Mouse (Mus musculus) hindbrain, embryonic 13.5 days (tissue): Measurements from ENCODE around the gene Pck2. TPM values are rescaled to one million over a fixed set of nuclear protein-coding genes. Genes with fewer than 3 reads are reported as not detected.

Source experiments
- ATAC-seq: fragments of 200-750 bp; cut with Nextera tagmentation; 2 replicates; pipeline ENCODE4 v1.8.0; 2017; ENCODE audit warnings: moderate TSS enrichment; ENCODE audit not compliant: low FRiP score
- H3K27ac ChIP-seq: fragments of 300-500 bp; sonication (generic); 2 replicates; pipeline ENCODE4 v1.5.1; 2015; ENCODE audit warnings: inconsistent platforms, mild to moderate bottlenecking, moderate library complexity
- H3K27me3 ChIP-seq: fragments of 300-500 bp; sonication (generic); 2 replicates; pipeline ENCODE4 v1.6.1; 2015; ENCODE audit warnings: mild to moderate bottlenecking, inconsistent platforms
- H3K36me3 ChIP-seq: fragments of 300-500 bp; sonication (generic); 2 replicates; pipeline ENCODE4 v1.6.1; 2015; ENCODE audit warnings: mild to moderate bottlenecking, inconsistent platforms
- H3K4me1 ChIP-seq: fragments of 300-500 bp; sonication (generic); replicated peaks from 2 replicates; pipeline ENCODE4 v1.6.1; 2015; ENCODE audit warnings: inconsistent platforms
- H3K4me2 ChIP-seq: fragments of 300-500 bp; sonication (generic); 2 replicates; pipeline ENCODE4 v1.6.1; 2015; ENCODE audit warnings: inconsistent platforms, mild to moderate bottlenecking, moderate library complexity
- H3K4me3 ChIP-seq: fragments of 300-500 bp; sonication (generic); 2 replicates; pipeline ENCODE4 v1.5.1; 2015; ENCODE audit warnings: mild to moderate bottlenecking, inconsistent platforms
- H3K9ac ChIP-seq: fragments of 300-500 bp; sonication (generic); 2 replicates; pipeline ENCODE4 v1.6.1; 2015; ENCODE audit warnings: mild to moderate bottlenecking, inconsistent platforms
- H3K9me3 ChIP-seq: fragments of 300-500 bp; sonication (generic); 2 replicates; pipeline ENCODE4 v1.6.1; 2016; ENCODE audit warnings: inconsistent platforms
- WGBS: fragments of 180-500 bp; shearing (Covaris S2); methylation state at CpG from one replicate; pipeline ENCODE4 v1.1.7; 2015; 5-methylcytosine and 5-hydroxymethylcytosine counted together
- polyA plus RNA-seq: library from polyadenylated mRNA; unstranded; fragments of >200 nt; fragmentation: Nextera tagmentation; extraction: Ambion mirVana; gene quantifications from 2 replicates; pipeline ENCODE4 v1.2.1, GENCODE M21; 2015

The Pck2 gene
- polyA plus RNA-seq, 1 experiment from 2014 or later = 20.7 TPM

- H3K27me3 ChIP-seq = peaks cover 6% of the 10 kb centered on the region
- ATAC-seq = peak; percentile 29; the same call in 1 of the 2 replicates
- no peak overlapping the region for H3K27ac ChIP-seq
- peaks cover 8% of the 10 kb centered on the region; the same call in 1 of the 2 replicates for H3K36me3 ChIP-seq
- 56% methylated on average over 7 of the region's 7 CpGs for WGBS
- H3K9ac ChIP-seq = 0 out of 2 replicates have a peak overlapping the region, but pooled peaks have one; percentile 29
- H3K9me3 ChIP-seq = no peaks in the 10 kb centered on the region
- peaks cover 21% of the 10 kb centered on the region for H3K4me1 ChIP-seq
- H3K4me3 ChIP-seq = no peak overlapping the region
- no peak overlapping the region for H3K4me2 ChIP-seq
Measured at GRCm38 (mm10) chr14:55511037-55511436, 29.0 kb upstream of the Pck2 start.

DNA sequence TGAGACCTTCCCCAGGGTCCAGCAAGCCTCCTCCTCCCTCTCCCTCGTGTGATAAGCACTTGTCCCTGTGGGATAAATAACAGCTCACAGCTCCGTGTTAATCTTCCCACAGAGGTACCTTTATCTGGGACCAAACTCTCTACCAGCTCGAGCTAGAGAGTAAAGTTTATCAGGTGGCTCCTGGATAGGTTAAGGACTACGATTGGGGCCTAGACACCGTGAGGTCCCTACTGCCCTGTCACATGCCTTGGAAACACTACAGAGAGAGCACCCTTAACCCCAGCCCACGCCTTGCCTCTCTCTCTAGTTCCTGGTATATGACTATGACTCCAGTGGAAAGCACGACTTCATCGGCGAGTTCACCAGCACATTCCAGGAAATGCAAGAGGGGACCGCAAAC is 26.1 kb upstream of the Pck2 start:
- Histone ChIP-seq H3K36me3 (no peaks in the 10 kb centered on the region), H3K9me3 (no peaks in the 10 kb centered on the region), H3K27ac (no peak overlapping the region), H3K4me1 (peaks cover 28% of the 10 kb centered on the region), H3K4me3 (no peak overlapping the region), H3K9ac (no peak overlapping the region), H3K4me2 (no peak overlapping the region), H3K27me3 (peaks cover 6% of the 10 kb centered on the region)
- no peak for ATAC-seq
- 71% methylated on average over 10 of the region's 10 CpGs for WGBS

GRCm38 (mm10) chr14:55515846-55516245 is 24.2 kb upstream of the Pck2 start:
- no peak overlapping the region for H3K27ac ChIP-seq
- peaks cover 31% of the 10 kb centered on the region for H3K4me1 ChIP-seq
- ATAC-seq = no peak
- H3K4me2 ChIP-seq = no peak overlapping the region
- no peaks in the 10 kb centered on the region for H3K9me3 ChIP-seq
- no peak overlapping the region for H3K9ac ChIP-seq
- no peaks in the 10 kb centered on the region for H3K36me3 ChIP-seq
- H3K27me3 ChIP-seq = peaks cover 8% of the 10 kb centered on the region
- WGBS = 90% methylated on average over 4 of the region's 4 CpGs
- H3K4me3 ChIP-seq = no peak overlapping the region

DNA sequence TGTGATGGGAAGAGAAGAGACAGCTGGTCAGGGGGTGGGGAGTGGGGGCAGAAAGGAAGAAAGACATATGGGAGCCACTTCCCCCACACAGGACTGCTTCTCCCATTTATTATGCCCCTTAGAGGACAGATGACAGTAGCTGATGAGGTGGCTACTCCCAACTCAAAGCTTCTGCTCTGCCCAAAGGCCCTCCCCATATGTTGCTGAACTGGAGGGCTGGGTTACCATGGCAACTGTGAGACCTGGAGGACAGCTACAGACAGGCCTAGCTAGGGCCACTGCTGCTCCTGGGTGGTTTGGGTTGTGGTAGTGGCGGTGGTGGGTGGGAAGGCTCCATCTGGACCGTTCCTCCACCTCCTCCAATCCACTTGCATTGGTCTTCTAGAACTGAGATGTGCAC is 21.2 kb upstream of the Pck2 start:
- no peaks in the 10 kb centered on the region for H3K36me3 ChIP-seq
- ATAC-seq = peak; percentile 75
- 14% methylated on average over 2 of the region's 2 CpGs for WGBS

GRCm38 (mm10) chr14:55519604-55520003 is 20.5 kb upstream of the Pck2 start:
- peaks cover 28% of the 10 kb centered on the region for H3K27me3 ChIP-seq
- no peak overlapping the region for H3K4me2 ChIP-seq
- no peak overlapping the region; the same call in 1 of the 2 replicates for H3K9ac ChIP-seq
- peaks cover 26% of the 10 kb centered on the region for H3K4me1 ChIP-seq
- no peaks in the 10 kb centered on the region for H3K9me3 ChIP-seq
- 59% methylated on average over 4 of the region's 4 CpGs for WGBS
- ATAC-seq = no peak
- H3K4me3 ChIP-seq = no peak overlapping the region
- H3K36me3 ChIP-seq = no peaks in the 10 kb centered on the region
- peak overlapping the region; percentile 60 for H3K27ac ChIP-seq

More for the DNA sequence above, 21.2 kb upstream of the Pck2 start:
- no peak overlapping the region for H3K4me2 ChIP-seq
- no peak overlapping the region for H3K4me3 ChIP-seq
- peak overlapping the region; percentile 60 for H3K27ac ChIP-seq
- H3K27me3 ChIP-seq = peaks cover 24% of the 10 kb centered on the region; the same call in 1 of the 2 replicates
- peaks cover 26% of the 10 kb centered on the region for H3K4me1 ChIP-seq
- no peaks in the 10 kb centered on the region for H3K9me3 ChIP-seq
- H3K9ac ChIP-seq = no peak overlapping the region

DNA sequence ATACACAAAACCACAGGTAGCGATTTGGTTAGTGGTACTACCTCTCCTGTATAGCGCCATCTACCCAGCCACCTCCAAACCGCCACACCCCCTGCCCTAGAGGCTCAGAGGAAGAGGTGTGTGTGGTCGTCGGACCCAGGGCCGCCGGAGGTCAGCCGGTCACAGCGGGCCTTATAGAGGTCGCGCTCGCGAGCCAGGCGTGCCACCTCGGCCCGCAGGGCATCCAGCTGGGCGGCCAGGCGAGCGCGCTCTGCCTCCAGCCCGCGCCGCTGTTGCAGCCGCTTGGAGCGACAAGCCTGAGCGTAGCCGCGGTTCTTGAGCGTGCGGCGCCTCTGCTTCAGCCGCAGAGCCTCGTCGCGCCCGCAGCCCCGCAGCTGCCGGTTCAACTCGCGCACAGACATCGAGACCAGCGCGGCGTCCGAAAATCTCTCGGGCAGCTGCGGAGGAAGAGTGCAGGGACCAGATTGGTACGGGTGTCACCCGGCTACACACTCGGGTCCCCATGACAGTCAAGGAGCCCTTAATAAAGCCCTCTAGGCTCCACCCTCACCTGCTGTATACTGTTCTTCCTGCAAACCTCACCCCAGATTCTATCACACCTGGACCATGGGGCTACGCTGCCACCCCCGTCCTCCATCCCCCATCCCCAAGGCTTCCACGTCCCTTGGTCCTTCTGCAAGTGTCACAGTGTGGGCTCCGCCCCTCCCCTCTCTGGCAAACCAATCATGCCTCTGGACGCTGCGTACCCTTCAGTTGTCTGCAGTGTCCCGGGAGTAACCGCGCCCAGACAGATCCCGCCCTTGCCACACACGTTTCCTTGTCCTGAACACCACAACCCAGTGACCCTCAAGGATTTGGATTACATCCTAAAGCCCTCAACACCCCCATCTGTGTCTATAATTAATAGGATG is 19.4 kb upstream of the Pck2 start:
- H3K27ac ChIP-seq = peak overlapping the region; percentile 77
- peak overlapping the region; percentile 54 for H3K4me3 ChIP-seq
- peaks cover 36% of the 10 kb centered on the region for H3K27me3 ChIP-seq
- peak overlapping the region; percentile 87 for H3K4me2 ChIP-seq
- peak overlapping the region; percentile 74 for H3K9ac ChIP-seq
- H3K36me3 ChIP-seq = no peaks in the 10 kb centered on the region
- 1% methylated on average over 61 of the region's 61 CpGs for WGBS
- peak; percentile 73 for ATAC-seq
- H3K4me1 ChIP-seq = peaks cover 26% of the 10 kb centered on the region
- no peaks in the 10 kb centered on the region for H3K9me3 ChIP-seq

GRCm38 (mm10) chr14:55524062-55524461 is 16.0 kb upstream of the Pck2 start:
- Histone ChIP-seq H3K9me3 (no peaks in the 10 kb centered on the region), H3K36me3 (no peaks in the 10 kb centered on the region), H3K4me3 (no peak overlapping the region), H3K27me3 (peaks cover 37% of the 10 kb centered on the region), H3K4me2 (no peak overlapping the region), H3K9ac (no peak overlapping the region), H3K27ac (no peak overlapping the region), H3K4me1 (peaks cover 12% of the 10 kb centered on the region)
- WGBS = 53% methylated on average over 4 of the region's 4 CpGs
- no peak for ATAC-seq

DNA sequence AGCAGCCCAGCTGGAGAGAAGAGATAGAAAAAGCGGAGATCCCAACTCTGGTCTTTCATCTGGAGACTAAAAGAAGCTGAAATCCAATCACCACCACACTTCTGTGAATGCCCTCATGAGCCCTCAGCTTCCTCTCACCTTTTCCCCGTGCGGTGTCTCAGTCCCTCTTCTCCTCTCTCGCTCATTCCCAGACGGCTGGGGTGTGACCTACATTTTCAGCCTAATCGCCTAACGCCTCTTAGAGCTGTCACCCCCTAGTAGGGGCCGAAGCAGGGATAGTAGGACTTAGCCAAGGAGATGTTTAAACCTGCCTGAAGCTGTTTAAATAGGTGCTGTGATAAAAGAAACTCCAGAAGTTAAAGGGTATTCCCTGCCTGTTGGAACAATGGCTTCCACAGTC is 15.3 kb upstream of the Pck2 start, which contains the start of gene Nrl:
Gene Nrl, minus strand, starts transcription at position 197 of the 400 bp plus-strand sequence.
- Histone ChIP-seq H3K4me2 (no peak within 1 kb of the TSS), H3K9ac (no peak within 1 kb of the TSS), H3K27ac (no peak within 1 kb of the TSS), H3K9me3 (no peaks in the 10 kb centered on the region), H3K4me3 (no peak within 1 kb of the TSS), H3K4me1 (peaks cover 5% of the 10 kb centered on the region), H3K27me3 (peaks cover 43% of the 10 kb centered on the region), H3K36me3 (no peaks in the 10 kb centered on the region)
- WGBS = 55% methylated on average over 8 of the region's 8 CpGs
- ATAC-seq = no peak

GRCm38 (mm10) chr14:55526674-55527073 is 13.4 kb upstream of the Pck2 start:
- no peaks in the 10 kb centered on the region for H3K36me3 ChIP-seq
- WGBS = 83% methylated on average over 2 of the region's 2 CpGs
- ATAC-seq = no peak

DNA sequence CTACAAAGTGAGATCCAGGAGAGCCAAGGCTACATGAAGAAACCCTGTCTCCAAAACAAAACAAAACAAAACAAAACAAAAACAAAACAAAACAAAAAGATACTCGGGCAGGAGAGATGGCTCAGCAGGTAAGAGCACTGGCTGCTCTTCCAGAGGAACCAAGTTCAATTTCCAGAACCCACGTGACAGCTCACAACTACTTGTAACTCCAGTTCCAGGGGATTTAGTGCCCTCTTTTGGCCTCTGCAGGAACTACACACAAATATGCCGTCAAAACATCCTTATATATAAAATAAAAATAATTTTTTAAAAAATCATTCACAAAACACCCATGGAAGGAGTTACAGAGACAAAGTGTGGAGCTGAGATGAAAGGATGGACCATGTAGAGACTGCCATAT is 12.1 kb upstream of the Pck2 start:
- ATAC-seq = no peak
- no peak overlapping the region for H3K27ac ChIP-seq
- no peak overlapping the region for H3K4me3 ChIP-seq
- H3K36me3 ChIP-seq = no peaks in the 10 kb centered on the region
- no peaks in the 10 kb centered on the region for H3K9me3 ChIP-seq
- H3K4me2 ChIP-seq = no peak overlapping the region
- H3K9ac ChIP-seq = no peak overlapping the region
- 22% methylated on average over 3 of the region's 3 CpGs for WGBS
- H3K4me1 ChIP-seq = no peaks in the 10 kb centered on the region
- H3K27me3 ChIP-seq = peaks cover 32% of the 10 kb centered on the region

More at GRCm38 (mm10) chr14:55526674-55527073, 13.4 kb upstream of the Pck2 start:
- no peaks in the 10 kb centered on the region for H3K9me3 ChIP-seq
- H3K9ac ChIP-seq = no peak overlapping the region
- peaks cover 45% of the 10 kb centered on the region for H3K27me3 ChIP-seq
- no peak overlapping the region for H3K4me2 ChIP-seq
- no peak overlapping the region for H3K27ac ChIP-seq
- no peak overlapping the region for H3K4me3 ChIP-seq
- no peaks in the 10 kb centered on the region for H3K4me1 ChIP-seq

DNA sequence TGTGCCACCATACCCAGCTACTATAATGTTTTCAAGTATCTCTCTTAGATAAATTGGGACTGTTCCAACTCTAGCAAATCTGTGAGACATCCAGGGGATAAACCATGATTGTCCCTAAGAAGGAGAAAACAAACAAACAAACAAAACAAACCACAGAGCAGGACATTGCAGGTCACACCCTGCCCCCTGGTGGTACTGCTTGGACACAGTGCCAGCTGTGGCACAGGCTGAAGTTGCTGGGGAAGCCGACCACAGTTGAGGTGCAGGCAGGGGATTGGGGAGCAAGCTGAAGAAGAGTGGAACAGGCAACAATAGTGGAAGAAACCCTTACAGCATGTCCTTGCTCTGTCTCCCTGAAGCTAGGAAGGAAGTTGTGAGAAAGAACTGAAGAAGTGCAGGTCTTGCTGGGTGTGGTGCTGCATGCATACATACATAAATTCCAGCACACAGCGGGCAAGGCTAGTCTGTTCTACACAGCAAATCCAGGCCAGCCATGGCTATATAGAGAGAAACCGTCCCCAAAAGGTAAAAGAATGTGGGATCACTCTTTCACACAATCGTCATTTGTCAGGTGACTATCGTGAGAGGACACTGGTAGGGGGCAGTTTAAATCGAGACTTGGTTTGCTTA is 3.8 kb upstream of the Pck2 start:
- no peaks in the 10 kb centered on the region for H3K36me3 ChIP-seq
- H3K4me3 ChIP-seq = no peak overlapping the region
- no peak overlapping the region for H3K4me2 ChIP-seq
- H3K27me3 ChIP-seq = peaks cover 7% of the 10 kb centered on the region; the same call in 1 of the 2 replicates
- no peak for ATAC-seq
- no peaks in the 10 kb centered on the region for H3K9me3 ChIP-seq
- H3K4me1 ChIP-seq = peaks cover 18% of the 10 kb centered on the region
- WGBS = 62% methylated on average over 6 of the region's 6 CpGs
- no peak overlapping the region for H3K9ac ChIP-seq
- H3K27ac ChIP-seq = no peak overlapping the region

- Histone ChIP-seq H3K4me3 (peak overlapping the region; percentile 56), H3K36me3 (peaks cover 18% of the 10 kb centered on the region), H3K9me3 (no peaks in the 10 kb centered on the region), H3K9ac (peak overlapping the region; percentile 79), H3K4me2 (peak overlapping the region; percentile 89), H3K4me1 (peaks cover 39% of the 10 kb centered on the region), H3K27ac (peak overlapping the region; percentile 92), H3K27me3 (peaks cover 7% of the 10 kb centered on the region; the same call in 1 of the 2 replicates)
- ATAC-seq = peak; percentile 37
- whole genome bisulfite sequencing = 10% methylated on average over 9 of the region's 10 CpGs
Measured at GRCm38 (mm10) chr14:55540787-55541321, 788 bp downstream of the Pck2 start.
